Mouse (Mus musculus) erythroblast, embryonic 14.5 days (primary cell): ENCODE measurements around the gene Dpep3.

Experiments used
- GATA1 ChIP-seq: IDR thresholded peaks from 2 replicates; pipeline ENCODE4 v1.6.1; 2012; ENCODE audit warnings: low read length, inconsistent platforms, mixed read lengths
- TAL1 ChIP-seq: IDR thresholded peaks from 3 replicates; pipeline ENCODE4 v1.6.1; 2012; ENCODE audit warnings: low read length, inconsistent platforms, mixed read lengths

- no peak for TF ChIP-seq GATA1
- no peak for TF ChIP-seq TAL1
Measured at GRCm38 (mm10) chr8:105964506-105965265, 14.5 kb downstream of the Dpep3 start.
